Mouse (Mus musculus): ENCODE measurements at regions not wholly inside any gene's neighbourhood (a gene's known extent, or its start where the extent isn't known, plus 50 kb on each side); places are given as distances from the start of the nearest gene placed in this dataset.

DNA sequence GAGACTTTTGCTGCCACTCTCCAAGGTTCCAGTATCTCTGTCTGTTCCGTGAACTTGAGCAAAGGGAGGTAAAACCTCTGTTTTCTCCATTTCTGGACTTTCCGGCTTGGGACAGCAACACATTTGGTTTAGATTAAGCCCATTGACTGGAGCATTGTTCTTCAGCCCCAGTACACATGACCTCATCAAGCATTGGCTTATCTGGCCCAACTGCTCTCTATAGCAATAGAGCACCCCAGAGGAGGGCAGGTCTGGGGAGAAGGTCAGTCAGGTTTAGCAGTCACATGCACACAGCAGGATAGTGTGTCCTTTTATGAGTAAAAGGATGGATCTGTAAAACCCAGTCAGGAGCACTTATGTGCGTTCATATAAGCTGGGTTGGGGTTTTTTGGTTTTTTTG lies 268.1 kb upstream of the Mpped2 start:
- H3K36me3 ChIP-seq = no peaks in the 10 kb centered on the region
- no peak overlapping the region for H3K4me3 ChIP-seq
- 25% methylated on average over 3 of the region's 3 CpGs for WGBS
- H3K27me3 ChIP-seq = no peaks in the 10 kb centered on the region
- H3K9ac ChIP-seq = no peak overlapping the region
- H3K4me1 ChIP-seq = peaks cover 31% of the 10 kb centered on the region
- no peak for ATAC-seq (ENCODE audit: insufficient number of reproducible peaks, insufficient read depth, low FRiP score, low TSS enrichment)
- no peak overlapping the region for H3K27ac ChIP-seq
- no peaks in the 10 kb centered on the region for H3K9me3 ChIP-seq
- no peak overlapping the region for H3K4me2 ChIP-seq (replicated peaks)

DNA sequence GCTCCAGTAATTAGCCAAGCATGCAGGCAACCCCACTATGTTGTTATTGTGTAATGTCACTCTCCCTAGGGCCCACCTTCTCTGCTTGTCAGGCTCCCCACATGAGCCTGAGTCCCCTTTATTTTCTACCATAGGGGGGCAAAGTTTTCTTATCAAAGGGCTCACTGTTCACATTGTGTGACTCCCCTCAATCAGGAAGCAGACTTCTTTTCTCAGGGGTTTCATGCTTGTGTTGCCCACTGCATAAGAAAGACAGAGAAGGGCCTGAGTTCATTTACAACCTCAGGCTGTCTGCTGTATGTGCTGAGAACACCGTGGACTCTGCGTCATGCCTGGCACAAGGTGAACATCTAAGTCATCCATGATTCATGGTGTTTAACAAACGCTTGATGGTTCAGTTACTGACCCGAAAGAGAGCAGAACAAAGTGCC lies 267.6 kb upstream of the Mpped2 start:
- no peaks in the 10 kb centered on the region for H3K27me3 ChIP-seq
- H3K4me1 ChIP-seq = peaks cover 31% of the 10 kb centered on the region
- no peak overlapping the region for H3K27ac ChIP-seq
- 0 out of 2 replicates have a peak, but pooled peaks have one; percentile 15 for ATAC-seq (ENCODE audit: insufficient number of reproducible peaks, insufficient read depth, low FRiP score, low TSS enrichment)
- no peak overlapping the region for H3K9ac ChIP-seq
- WGBS = 47% methylated on average over 4 of the region's 4 CpGs
- no peak overlapping the region for H3K4me2 ChIP-seq (replicated peaks)
- H3K4me3 ChIP-seq = no peak overlapping the region
- no peaks in the 10 kb centered on the region for H3K36me3 ChIP-seq
- H3K9me3 ChIP-seq = no peaks in the 10 kb centered on the region

DNA sequence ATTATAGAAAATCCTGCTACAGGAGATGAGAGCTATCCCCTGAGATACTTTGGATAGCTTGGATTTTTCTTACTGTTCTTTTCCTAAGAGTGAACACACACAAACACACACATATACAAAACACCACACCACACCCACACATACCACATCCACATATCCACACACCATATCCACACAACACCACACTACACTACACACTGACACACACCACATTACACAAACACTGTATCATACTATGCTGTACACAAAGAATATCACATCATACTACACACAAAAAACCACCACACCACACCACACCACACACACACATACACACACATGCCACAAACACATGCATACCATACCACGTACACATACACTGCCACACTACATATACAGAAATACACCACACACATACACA lies 267.1 kb upstream of the Mpped2 start:
- Histone ChIP-seq H3K4me2 (replicated peaks) (no peak overlapping the region), H3K27ac (no peak overlapping the region), H3K4me1 (peaks cover 31% of the 10 kb centered on the region), H3K4me3 (no peak overlapping the region), H3K9me3 (no peaks in the 10 kb centered on the region), H3K36me3 (no peaks in the 10 kb centered on the region), H3K9ac (no peak overlapping the region), H3K27me3 (no peaks in the 10 kb centered on the region)
- WGBS = 95% methylated on average over 1 of the region's 1 CpGs
- no peak for ATAC-seq (ENCODE audit: insufficient number of reproducible peaks, insufficient read depth, low FRiP score, low TSS enrichment)

DNA sequence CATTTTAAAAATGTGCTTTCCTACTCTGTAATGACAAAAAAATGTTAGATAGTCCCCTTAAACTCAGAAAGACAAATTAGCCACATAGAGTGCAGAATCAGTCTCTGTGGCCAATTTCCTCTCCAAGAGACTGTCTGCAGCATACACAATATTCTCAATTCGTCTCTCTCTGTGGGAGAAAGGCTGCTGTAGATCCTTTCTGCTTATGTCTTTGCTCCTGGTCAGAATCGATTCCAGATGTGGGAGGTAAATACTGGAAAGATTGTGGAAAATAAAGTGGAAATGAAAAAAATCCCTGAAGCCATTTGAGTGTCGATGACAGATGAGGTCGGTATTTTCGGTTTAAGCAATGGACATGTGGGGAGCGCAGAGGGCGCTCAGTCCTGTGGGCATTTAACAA lies 265.8 kb upstream of the Mpped2 start:
- ATAC-seq (ENCODE audit: insufficient number of reproducible peaks, insufficient read depth, low FRiP score, low TSS enrichment) = no peak
- Histone ChIP-seq H3K27ac (no peak overlapping the region), H3K9ac (no peak overlapping the region), H3K4me3 (no peak overlapping the region), H3K9me3 (no peaks in the 10 kb centered on the region), H3K27me3 (no peaks in the 10 kb centered on the region), H3K4me2 (replicated peaks) (peak overlapping the region; percentile 7; the same call in 1 of the 2 replicates), H3K36me3 (no peaks in the 10 kb centered on the region), H3K4me1 (peaks cover 40% of the 10 kb centered on the region)
- 30% methylated on average over 7 of the region's 7 CpGs for WGBS

DNA sequence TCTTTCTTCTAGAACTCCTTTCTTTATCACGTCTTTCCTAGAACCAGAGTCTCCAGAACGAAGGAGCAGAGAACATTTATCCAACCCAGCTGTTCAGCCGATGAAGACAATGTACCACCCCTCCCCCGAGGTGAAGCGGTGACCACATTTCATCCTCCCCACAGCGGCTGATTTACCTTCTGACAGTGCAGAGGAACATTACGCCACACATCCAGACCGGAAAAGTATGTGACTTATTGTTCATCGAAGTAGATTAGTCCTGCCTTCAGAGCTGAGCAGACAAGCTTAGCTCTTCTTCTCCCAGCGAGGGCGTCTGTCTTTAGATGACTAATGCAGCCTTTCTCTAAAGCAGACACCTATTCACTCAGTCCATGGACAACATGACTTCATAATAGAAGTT lies 264.2 kb upstream of the Mpped2 start:
- ATAC-seq (ENCODE audit: insufficient number of reproducible peaks, insufficient read depth, low FRiP score, low TSS enrichment) = no peak
- no peaks in the 10 kb centered on the region for H3K27me3 ChIP-seq
- H3K4me1 ChIP-seq = peaks cover 40% of the 10 kb centered on the region
- H3K36me3 ChIP-seq = no peaks in the 10 kb centered on the region
- 47% methylated on average over 11 of the region's 11 CpGs for WGBS
- no peak overlapping the region for H3K4me2 ChIP-seq (replicated peaks)
- no peak overlapping the region for H3K4me3 ChIP-seq
- no peaks in the 10 kb centered on the region for H3K9me3 ChIP-seq
- no peak overlapping the region for H3K27ac ChIP-seq
- H3K9ac ChIP-seq = no peak overlapping the region

DNA sequence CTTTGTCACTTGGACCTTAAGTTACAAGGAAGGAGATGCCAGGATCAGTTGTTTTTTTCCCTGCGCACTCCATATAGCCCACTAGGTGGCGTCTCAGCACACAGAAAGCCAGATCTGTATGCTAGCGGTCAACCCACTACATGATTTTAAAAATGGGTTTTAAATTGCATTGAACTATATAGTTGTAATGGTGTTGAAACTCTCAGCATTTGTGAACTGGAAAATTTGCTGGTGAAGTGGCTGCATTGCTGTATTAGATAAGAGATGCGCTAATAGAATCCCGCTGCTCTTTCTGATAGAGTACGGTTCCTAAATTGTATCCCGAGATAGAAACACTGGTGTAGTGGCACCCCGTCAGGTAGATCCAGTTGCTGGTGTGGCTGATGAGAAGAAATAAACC lies 261.9 kb upstream of the Mpped2 start:
- Histone ChIP-seq H3K36me3 (no peaks in the 10 kb centered on the region), H3K27ac (no peak overlapping the region), H3K9me3 (no peaks in the 10 kb centered on the region), H3K27me3 (no peaks in the 10 kb centered on the region), H3K4me2 (replicated peaks) (peak overlapping the region; percentile 35), H3K4me1 (peaks cover 33% of the 10 kb centered on the region), H3K4me3 (no peak overlapping the region), H3K9ac (no peak overlapping the region)
- WGBS = 25% methylated on average over 8 of the region's 8 CpGs
- 0 out of 2 replicates have a peak, but pooled peaks have one; percentile 41 for ATAC-seq (ENCODE audit: insufficient number of reproducible peaks, insufficient read depth, low FRiP score, low TSS enrichment)

DNA sequence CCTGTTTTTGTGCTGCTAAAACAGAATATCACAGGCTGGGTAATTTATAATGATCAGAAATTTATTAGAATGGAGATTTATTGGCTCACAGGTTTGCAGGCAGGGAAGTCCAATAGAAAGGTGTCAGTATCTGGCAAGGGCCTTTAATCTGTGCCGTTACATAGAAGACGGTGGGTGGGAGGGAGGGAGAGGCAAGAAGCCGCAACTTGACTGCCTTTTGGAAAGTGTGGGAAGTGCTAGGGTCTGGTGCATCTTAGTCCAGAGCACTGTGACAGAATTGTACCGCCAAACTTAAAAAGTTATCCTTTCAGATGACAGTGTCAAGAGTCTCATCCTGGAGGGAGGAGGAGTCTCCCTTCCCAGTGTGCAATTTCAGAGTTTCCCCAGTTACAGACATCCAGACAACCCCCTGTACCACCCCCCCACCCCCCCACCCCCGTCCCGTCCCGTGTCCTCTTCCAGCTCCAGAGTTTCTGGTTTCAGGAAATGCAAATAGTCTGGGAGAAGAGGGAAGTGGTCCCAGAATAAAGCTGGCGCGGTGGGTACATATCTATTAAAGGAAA lies 261.4 kb upstream of the Mpped2 start:
- peak overlapping the region; percentile 35 for H3K4me2 ChIP-seq (replicated peaks)
- no peaks in the 10 kb centered on the region for H3K27me3 ChIP-seq
- H3K9ac ChIP-seq = 0 out of 2 replicates have a peak overlapping the region, but pooled peaks have one; percentile 10
- no peaks in the 10 kb centered on the region for H3K9me3 ChIP-seq
- H3K27ac ChIP-seq = no peak overlapping the region
- no peak overlapping the region for H3K4me3 ChIP-seq
- ATAC-seq (ENCODE audit: insufficient number of reproducible peaks, insufficient read depth, low FRiP score, low TSS enrichment) = 0 out of 2 replicates have a peak, but pooled peaks have one; percentile 63
- H3K36me3 ChIP-seq = no peaks in the 10 kb centered on the region
- 7% methylated on average over 9 of the region's 9 CpGs for WGBS
- H3K4me1 ChIP-seq = peaks cover 29% of the 10 kb centered on the region

DNA sequence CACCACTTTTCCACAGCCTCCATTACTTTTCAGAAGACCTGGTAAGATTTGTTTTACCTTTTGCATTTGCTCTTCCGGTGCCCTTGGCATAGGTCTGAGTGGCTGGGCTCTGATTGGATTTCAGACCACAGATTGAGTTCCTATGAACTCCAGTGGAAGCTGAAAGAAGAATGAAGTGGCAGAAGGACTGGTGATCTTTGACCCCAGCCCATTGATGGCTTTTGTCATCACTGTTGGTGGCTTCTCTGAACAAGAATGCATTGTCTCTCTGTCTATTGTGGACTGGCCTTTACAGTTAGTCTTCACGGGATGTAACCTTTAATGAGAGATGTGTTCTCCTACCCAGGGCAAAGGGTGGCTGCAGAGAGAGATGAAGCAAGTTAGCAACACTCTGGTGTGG lies 256.9 kb upstream of the Mpped2 start:
- peaks cover 9% of the 10 kb centered on the region for H3K4me1 ChIP-seq
- H3K4me2 ChIP-seq (replicated peaks) = no peak overlapping the region
- WGBS = 38% methylated on average over 2 of the region's 2 CpGs
- no peak overlapping the region for H3K9ac ChIP-seq
- no peak for ATAC-seq (ENCODE audit: insufficient number of reproducible peaks, insufficient read depth, low FRiP score, low TSS enrichment)
- no peaks in the 10 kb centered on the region for H3K36me3 ChIP-seq
- H3K27me3 ChIP-seq = no peaks in the 10 kb centered on the region
- no peak overlapping the region for H3K4me3 ChIP-seq
- H3K9me3 ChIP-seq = no peaks in the 10 kb centered on the region
- H3K27ac ChIP-seq = no peak overlapping the region

DNA sequence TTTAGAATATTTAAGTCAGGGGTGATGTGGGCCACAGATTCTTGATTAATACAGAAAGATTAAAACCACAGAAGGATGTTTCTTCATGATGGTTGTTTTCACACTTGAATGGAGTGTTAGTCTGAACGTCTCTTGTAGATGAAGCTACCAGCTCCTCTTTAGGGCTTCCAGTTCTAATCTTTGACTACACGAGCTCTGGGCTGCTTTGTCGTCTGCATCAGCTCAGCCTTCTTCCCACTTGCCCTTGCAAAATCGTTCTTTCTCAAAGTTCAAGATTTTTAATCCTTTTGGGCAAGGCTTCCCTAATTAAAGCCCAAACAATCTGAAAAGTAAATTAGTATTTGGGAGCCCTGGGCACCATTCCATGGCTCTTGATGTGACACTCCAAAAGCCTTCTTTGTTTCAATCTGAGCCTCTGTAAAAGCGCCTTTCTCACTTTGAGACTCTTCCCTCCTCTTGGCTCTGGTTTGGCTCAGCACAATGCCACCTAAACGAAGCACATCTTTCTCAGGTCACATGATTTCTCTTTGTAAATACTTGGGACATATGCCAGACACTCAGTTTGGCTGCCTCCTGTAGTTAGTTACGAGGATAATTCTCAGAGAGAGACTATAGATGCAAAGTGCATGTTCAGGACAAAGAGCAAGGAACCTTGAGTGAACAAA lies 238.6 kb upstream of the Mpped2 start:
- H3K27ac ChIP-seq = no peak overlapping the region
- H3K4me3 ChIP-seq = no peak overlapping the region
- no peak for ATAC-seq (ENCODE audit: insufficient number of reproducible peaks, insufficient read depth, low FRiP score, low TSS enrichment)
- no peak overlapping the region for H3K9ac ChIP-seq
- no peaks in the 10 kb centered on the region for H3K27me3 ChIP-seq
- 64% methylated on average over 7 of the region's 7 CpGs for WGBS
- no peaks in the 10 kb centered on the region for H3K4me1 ChIP-seq
- no peaks in the 10 kb centered on the region for H3K9me3 ChIP-seq
- H3K4me2 ChIP-seq (replicated peaks) = no peak overlapping the region
- no peaks in the 10 kb centered on the region for H3K36me3 ChIP-seq

DNA sequence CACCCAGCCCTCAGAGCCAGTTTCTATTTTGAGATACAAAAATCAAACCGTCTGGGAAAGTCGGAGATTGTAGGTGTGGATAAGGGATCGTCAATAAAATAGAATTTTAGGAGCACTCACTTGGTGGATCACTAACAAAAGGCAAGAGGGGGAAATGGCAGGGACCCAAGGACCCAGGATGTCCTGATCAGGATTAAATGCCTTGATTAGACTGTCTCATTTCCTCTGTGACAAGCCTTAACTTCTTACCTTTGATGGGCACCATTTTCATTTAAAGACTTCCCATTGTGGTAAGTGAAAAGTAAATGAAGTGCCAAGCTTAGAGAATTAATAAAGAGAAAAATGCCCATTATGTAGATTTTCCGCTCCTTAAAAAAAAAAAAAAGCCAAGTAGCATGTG lies 238.0 kb upstream of the Mpped2 start:
- no peak overlapping the region for H3K4me2 ChIP-seq (replicated peaks)
- no peaks in the 10 kb centered on the region for H3K9me3 ChIP-seq
- 85% methylated on average over 4 of the region's 4 CpGs for WGBS
- H3K9ac ChIP-seq = no peak overlapping the region
- no peak overlapping the region for H3K4me3 ChIP-seq
- no peak for ATAC-seq (ENCODE audit: insufficient number of reproducible peaks, insufficient read depth, low FRiP score, low TSS enrichment)
- no peak overlapping the region for H3K27ac ChIP-seq
- H3K4me1 ChIP-seq = no peaks in the 10 kb centered on the region
- no peaks in the 10 kb centered on the region for H3K36me3 ChIP-seq
- H3K27me3 ChIP-seq = no peaks in the 10 kb centered on the region

DNA sequence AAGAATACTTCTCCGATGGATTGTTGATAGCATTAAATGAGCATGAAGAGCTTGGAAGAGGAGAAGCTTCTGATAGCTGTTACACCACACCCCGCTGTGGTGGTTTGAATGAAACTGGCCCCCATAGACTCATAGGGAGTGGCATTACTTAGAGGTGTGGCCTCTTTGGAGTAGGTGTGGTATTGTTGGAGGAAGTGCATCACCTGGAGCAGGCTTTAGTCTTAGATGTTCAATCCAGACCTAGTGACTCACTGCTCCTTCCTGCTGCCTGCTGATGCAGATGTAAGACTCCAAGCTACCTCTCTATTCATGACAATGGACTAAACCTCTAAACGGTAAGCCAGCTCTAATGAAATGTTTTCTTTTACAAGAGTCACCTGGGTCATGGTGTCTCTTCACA lies 237.1 kb upstream of the Mpped2 start:
- no peak overlapping the region for H3K4me3 ChIP-seq
- no peaks in the 10 kb centered on the region for H3K27me3 ChIP-seq
- H3K9ac ChIP-seq = no peak overlapping the region
- no peak overlapping the region for H3K27ac ChIP-seq
- WGBS = 85% methylated on average over 3 of the region's 3 CpGs
- no peak overlapping the region for H3K4me2 ChIP-seq (replicated peaks)
- H3K36me3 ChIP-seq = no peaks in the 10 kb centered on the region
- no peaks in the 10 kb centered on the region for H3K9me3 ChIP-seq
- H3K4me1 ChIP-seq = peaks cover 6% of the 10 kb centered on the region
- no peak for ATAC-seq (ENCODE audit: insufficient number of reproducible peaks, insufficient read depth, low FRiP score, low TSS enrichment)

DNA sequence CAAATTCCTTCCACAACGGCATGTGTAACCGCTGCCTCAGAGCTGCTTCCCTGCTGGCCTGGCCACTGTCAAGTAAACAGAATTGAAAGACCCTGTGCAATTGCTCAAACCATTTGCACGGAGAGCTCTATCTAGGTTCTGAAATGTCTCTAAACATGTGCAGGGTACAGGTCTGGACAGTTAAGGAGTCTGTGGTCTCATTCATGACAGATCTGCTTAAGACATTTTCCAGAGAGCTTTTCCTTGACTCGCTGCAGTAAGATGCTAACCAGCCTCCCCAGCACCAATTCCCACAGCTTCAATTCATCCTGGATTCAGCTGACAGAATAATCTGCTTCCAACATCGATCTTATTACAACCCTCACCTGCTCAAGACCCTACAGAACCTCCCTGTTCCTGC lies 235.1 kb upstream of the Mpped2 start:
- Histone ChIP-seq H3K27ac (no peak overlapping the region), H3K4me3 (no peak overlapping the region), H3K9me3 (no peaks in the 10 kb centered on the region), H3K4me1 (peaks cover 20% of the 10 kb centered on the region), H3K36me3 (no peaks in the 10 kb centered on the region), H3K9ac (no peak overlapping the region), H3K4me2 (replicated peaks) (no peak overlapping the region), H3K27me3 (no peaks in the 10 kb centered on the region)
- peak; percentile 54; the same call in 1 of the 2 replicates for ATAC-seq (ENCODE audit: insufficient number of reproducible peaks, insufficient read depth, low FRiP score, low TSS enrichment)
- WGBS = 57% methylated on average over 5 of the region's 5 CpGs
